Mouse (Mus musculus) ES-Bruce4 (cell line): Measurements from ENCODE around the gene Ttll1.

Experiments used
- CTCF ChIP-seq: IDR thresholded peaks from one replicate; pipeline ENCODE4 v1.8.1; 2011; ENCODE audit warnings: low read depth, low read length
- EP300 ChIP-seq: IDR thresholded peaks from 2 replicates; pipeline ENCODE4 v1.6.1; 2011; ENCODE audit warnings: low read depth, low read length; ENCODE audit not compliant: insufficient read depth
- POLR2A ChIP-seq: IDR thresholded peaks from one replicate; pipeline ENCODE4 v1.8.1; 2011; ENCODE audit warnings: low read length; ENCODE audit not compliant: insufficient read depth

- TF ChIP-seq POLR2A (no peak), CTCF (no peak), EP300 (no peak)
These were observed 44.4 kb downstream of the Ttll1 start for GRCm38 (mm10) chr15:83466331-83466730.
